Mouse (Mus musculus) stomach, postnatal 0 days (tissue): ENCODE data around the gene Rarb.

Source experiments
- CTCF ChIP-seq: IDR thresholded peaks from 2 replicates; pipeline ENCODE4 v1.5.1; 2016; ENCODE audit warnings: antibody characterized with exemption, low read depth, mild to moderate bottlenecking, moderate library complexity
- EP300 ChIP-seq: optimal IDR thresholded peaks from 2 replicates; pipeline ENCODE3; 2016; ENCODE audit warnings: antibody characterized with exemption

- TF ChIP-seq EP300 (no peak), CTCF (no peak)
These were observed 391.4 kb downstream of the Rarb start for GRCm38 (mm10) chr14:16427569-16427968.
